Mouse (Mus musculus) activated CD4-positive, CD25-positive, alpha-beta regulatory T cell (primary cell): Measurements from ENCODE around the gene Krt27. TPM values are rescaled to one million over a fixed set of nuclear protein-coding genes. Genes with fewer than 3 reads are reported as not detected.

Experiments
- polyA plus RNA-seq, 2 experiments: library from polyadenylated mRNA; unstranded; fragments of 100-300 nt; shearing (Covaris generic); gene quantifications; one replicate each; pipeline ENCODE4 v1.2.1; 2017

The Krt27 gene
- polyA plus RNA-seq, result not detected

GRCm38 (mm10) chr11:99351004-99351403, at the start of gene Krt27:
Krt27 (minus strand) TSS chr11:99351104.

DNA sequence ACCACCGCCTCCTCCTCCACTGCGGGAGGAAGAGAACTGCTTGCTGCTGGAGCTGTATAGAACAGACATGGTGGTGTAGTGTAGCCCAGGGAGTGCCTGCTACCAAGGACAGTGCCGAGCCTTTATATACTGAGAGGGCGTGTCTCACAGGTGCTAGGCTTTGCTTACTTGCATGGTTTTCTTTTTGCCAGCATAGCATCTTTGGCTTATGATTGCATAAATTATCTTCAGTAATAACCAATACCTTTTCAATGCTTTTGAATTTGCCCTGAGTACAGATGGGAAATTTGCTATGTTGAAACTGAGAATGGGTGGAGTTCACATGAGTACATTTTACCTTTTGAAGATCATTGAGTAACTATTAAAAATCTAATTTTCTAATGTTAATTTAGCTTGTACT, 38.4 kb upstream of the Krt27 start, which contains the start of gene Krt10:
Gene Krt10, minus strand, starts transcription at position 101 of the 400 bp plus-strand sequence.

GRCm38 (mm10) chr11:99374803-99375202, 23.9 kb upstream of the Krt27 start, which contains the start of gene Krt28:
Krt28 (minus strand) TSS chr11:99374903.

DNA sequence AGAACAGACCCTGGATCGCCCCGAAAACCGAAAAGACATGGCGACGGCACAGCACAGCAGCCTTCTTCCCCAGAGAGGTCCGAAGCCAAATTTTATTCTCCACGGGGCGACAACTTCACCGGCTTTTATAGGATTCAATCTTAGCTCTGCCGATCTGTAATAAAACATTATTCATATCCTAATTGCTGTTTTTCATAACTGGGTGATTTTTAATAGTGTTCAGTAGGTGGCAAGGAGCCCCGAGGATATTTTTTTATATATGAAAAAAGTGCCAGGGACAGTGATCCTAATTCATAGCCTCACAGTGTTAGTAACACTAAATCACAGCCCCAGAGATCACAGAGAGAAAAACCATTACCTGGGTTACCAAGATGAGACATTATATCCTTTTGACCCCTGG, 13.0 kb downstream of the Krt27 start, which contains the start of gene Krt26:
Gene Krt26, minus strand, starts transcription at position 101 of the 400 bp plus-strand sequence.

GRCm38 (mm10) chr11:99322851-99323250, 28.1 kb downstream of the Krt27 start, which contains the start of gene Krt25:
Krt25 (minus strand) TSS chr11:99322951.

Other genes starting within 250 kb of the Krt27 start
- 100 to 1,000 TPM; 268 to 861 TPM for gene Ccr7, start 196.0 kb downstream of the Krt27 start, polyA plus RNA-seq
- gene Smarce1, start 120.1 kb downstream of the Krt27 start, polyA plus RNA-seq, result 100 to 1,000 TPM; 204 to 246 TPM
- 1 to 10 TPM; 1.4 to 1.5 TPM for gene Krt222, start 107.0 kb downstream of the Krt27 start, polyA plus RNA-seq
- gene Krt24, start 65.8 kb downstream of the Krt27 start, polyA plus RNA-seq, result under 1 TPM; 0.09 to 0.17 TPM
- under 1 TPM in 1 of 2 experiments, not detected in 1; 0.17 TPM for gene Krt25, start 28.2 kb downstream of the Krt27 start, polyA plus RNA-seq
- under 1 TPM in 1 of 2 experiments, not detected in 1; 0.23 TPM for gene Krt26, start 13.1 kb downstream of the Krt27 start, polyA plus RNA-seq
- not detected for gene Krt28, start 23.8 kb upstream of the Krt27 start, polyA plus RNA-seq
- gene Krt10, start 38.3 kb upstream of the Krt27 start, polyA plus RNA-seq, result 1 to 10 TPM; 8.0 to 9.9 TPM
- under 1 TPM in 1 of 2 experiments, not detected in 1; 0.11 TPM for gene Krt12, start 71.2 kb upstream of the Krt27 start, polyA plus RNA-seq
- not detected for gene Krt20, start 87.0 kb upstream of the Krt27 start, polyA plus RNA-seq
- gene Krt23, start 142.0 kb upstream of the Krt27 start, polyA plus RNA-seq, result not detected
- under 1 TPM in 1 of 2 experiments, not detected in 1; 0.36 TPM for gene Krt39, start 170.2 kb upstream of the Krt27 start, polyA plus RNA-seq
- under 1 TPM in 1 of 2 experiments, not detected in 1; 0.38 TPM for gene Krt40, start 192.1 kb upstream of the Krt27 start, polyA plus RNA-seq
- gene Krtap3-3, start 199.8 kb upstream of the Krt27 start, polyA plus RNA-seq, result not detected
- not detected for gene Krtap3-2, start 205.7 kb upstream of the Krt27 start, polyA plus RNA-seq
- gene Gm11939, start 208.4 kb upstream of the Krt27 start, polyA plus RNA-seq, result 1 to 10 TPM in 1 of 2 experiments, not detected in 1; 1.1 TPM
- not detected for gene Krtap3-1, start 215.5 kb upstream of the Krt27 start, polyA plus RNA-seq
- not detected for gene Krtap1-5, start 229.9 kb upstream of the Krt27 start, polyA plus RNA-seq
- gene Krtap1-4, start 232.6 kb upstream of the Krt27 start, polyA plus RNA-seq, result not detected
- gene Krtap1-3, start 240.2 kb upstream of the Krt27 start, polyA plus RNA-seq, result under 1 TPM in 1 of 2 experiments, not detected in 1; 0.27 TPM
- not detected for gene Krtap9-3, start 247.0 kb upstream of the Krt27 start, polyA plus RNA-seq